Mouse (Mus musculus): ENCODE results near the gene Zcchc12. TPM values are rescaled to one million over a fixed set of nuclear protein-coding genes. Genes with fewer than 3 reads are reported as not detected.
A peak's percentile ranks its signal among the peaks of the same experiment; 100 is the strongest.

The Zcchc12 gene
- not detected in 2 replicates for polyA plus RNA-seq (2011; ENCODE audit: insufficient read depth, insufficient read length, low replicate concordance, missing spikeins)

DNA sequence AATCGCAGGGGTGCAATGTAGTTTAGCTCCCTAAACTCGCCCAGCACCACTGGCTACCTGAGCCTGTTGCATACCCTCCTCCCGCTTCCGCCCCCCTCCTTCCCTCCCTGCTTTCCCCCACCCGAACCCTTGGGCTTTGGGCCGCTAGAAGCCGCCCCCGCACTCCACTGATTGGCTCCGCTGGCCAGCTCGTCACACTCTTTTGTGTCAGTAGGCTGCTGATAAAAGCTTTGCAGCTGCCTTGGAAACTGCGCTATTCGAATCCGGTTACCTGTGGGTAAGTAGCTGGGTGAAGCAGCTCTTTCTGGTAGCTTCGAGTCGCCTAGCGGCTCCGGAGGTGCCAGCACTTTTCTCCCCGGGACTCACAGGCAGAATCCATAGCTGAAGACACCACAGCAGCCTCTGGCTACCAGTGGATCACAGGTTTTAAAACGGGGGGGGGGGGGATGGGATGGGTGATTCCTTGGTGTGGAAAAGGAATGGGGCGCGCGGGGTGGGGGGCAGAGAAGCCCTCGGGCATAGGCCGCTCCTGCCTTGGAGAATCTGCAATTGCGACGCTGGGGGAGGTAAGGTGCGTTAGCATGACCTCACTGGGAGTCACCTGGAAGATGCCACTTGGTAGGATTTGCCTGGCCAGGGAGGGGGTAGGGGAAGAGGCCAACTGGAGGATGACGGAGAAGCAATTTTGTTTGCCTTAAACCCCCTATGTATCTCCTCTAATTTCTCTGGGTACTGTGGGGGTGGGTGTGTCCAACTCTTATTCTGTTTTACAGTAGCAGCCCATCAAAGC is at the start of gene Zcchc12:
TSS of gene Zcchc12 (plus strand) at position 169 of the 790 bp plus-strand sequence.
- TF ChIP-seq POLR2A (IDR thresholded peaks at IDR 0.05; ENCODE audit: borderline replicate concordance, control insufficient read depth, low read depth, low read length), result no peak
- TF ChIP-seq CTCF (IDR thresholded peaks at IDR 0.05; ENCODE audit: control insufficient read depth, insufficient read depth, low read length), result no peak
- Histone ChIP-seq H3K4me3 (replicated peaks; ENCODE audit: control insufficient read depth, low read depth, low read length) (no peak within 1 kb of the TSS), H3K4me1 (ENCODE audit: control insufficient read depth, insufficient read depth, low read length) (no peaks in the 10 kb centered on the region), H3K27ac (ENCODE audit: control insufficient read depth, insufficient read depth, low read depth, low read length, poor library complexity) (no peak within 1 kb of the TSS)
- 20% methylated on average over 26 of the region's 28 CpGs for WGBS

- Histone ChIP-seq H3K4me3 (replicated peaks; ENCODE audit: control insufficient read depth, low read depth, low read length) (no peak overlapping the region), H3K4me1 (ENCODE audit: control insufficient read depth, insufficient read depth, low read length) (no peaks in the 10 kb centered on the region), H3K27ac (ENCODE audit: control insufficient read depth, insufficient read depth, low read depth, low read length, poor library complexity) (no peak overlapping the region)
- 69% methylated on average over 4 of the region's 4 CpGs for WGBS
- TF ChIP-seq CTCF (IDR thresholded peaks at IDR 0.05; ENCODE audit: control insufficient read depth, insufficient read depth, low read length), result no peak
- no peak for TF ChIP-seq POLR2A (IDR thresholded peaks at IDR 0.05; ENCODE audit: borderline replicate concordance, control insufficient read depth, low read depth, low read length)
Measured at GRCm38 (mm10) chrX:36146746-36147145, 49.0 kb upstream of the Zcchc12 start.

DNA sequence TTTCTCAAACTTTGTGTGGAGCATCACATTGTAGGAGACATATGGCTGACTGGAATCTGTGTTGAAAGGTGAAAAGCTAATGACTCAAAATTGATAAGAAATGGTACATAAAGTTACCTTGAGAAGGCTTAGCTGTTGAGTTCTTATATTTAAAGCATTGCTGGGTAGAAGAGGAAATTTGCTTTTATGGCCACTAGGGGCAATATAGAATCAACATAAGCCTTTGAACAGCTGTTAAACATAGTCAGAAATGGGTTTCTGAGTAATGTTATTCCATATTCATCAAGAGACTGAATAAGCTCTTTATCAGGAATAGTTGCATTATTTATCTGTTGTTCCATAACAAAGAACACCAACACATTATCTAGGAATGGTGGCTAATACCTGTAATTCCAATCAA is 45.6 kb upstream of the Zcchc12 start:
- Histone ChIP-seq H3K4me3 (replicated peaks; ENCODE audit: control insufficient read depth, low read depth, low read length) (no peak overlapping the region), H3K27ac (ENCODE audit: control insufficient read depth, insufficient read depth, low read depth, low read length, poor library complexity) (no peak overlapping the region), H3K4me1 (ENCODE audit: control insufficient read depth, insufficient read depth, low read length) (no peaks in the 10 kb centered on the region)
- no peak for TF ChIP-seq CTCF (IDR thresholded peaks at IDR 0.05; ENCODE audit: control insufficient read depth, insufficient read depth, low read length)

- 64% methylated on average over 2 of the region's 2 CpGs for WGBS
- TF ChIP-seq POLR2A (IDR thresholded peaks at IDR 0.05; ENCODE audit: borderline replicate concordance, control insufficient read depth, low read depth, low read length) (no peak), CTCF (IDR thresholded peaks at IDR 0.05; ENCODE audit: control insufficient read depth, insufficient read depth, low read length) (no peak)
- Histone ChIP-seq H3K27ac (ENCODE audit: control insufficient read depth, insufficient read depth, low read depth, low read length, poor library complexity) (no peak overlapping the region), H3K4me1 (ENCODE audit: control insufficient read depth, insufficient read depth, low read length) (no peaks in the 10 kb centered on the region), H3K4me3 (replicated peaks; ENCODE audit: control insufficient read depth, low read depth, low read length) (no peak overlapping the region)
Measured at GRCm38 (mm10) chrX:36156677-36157076, 39.0 kb upstream of the Zcchc12 start.

DNA sequence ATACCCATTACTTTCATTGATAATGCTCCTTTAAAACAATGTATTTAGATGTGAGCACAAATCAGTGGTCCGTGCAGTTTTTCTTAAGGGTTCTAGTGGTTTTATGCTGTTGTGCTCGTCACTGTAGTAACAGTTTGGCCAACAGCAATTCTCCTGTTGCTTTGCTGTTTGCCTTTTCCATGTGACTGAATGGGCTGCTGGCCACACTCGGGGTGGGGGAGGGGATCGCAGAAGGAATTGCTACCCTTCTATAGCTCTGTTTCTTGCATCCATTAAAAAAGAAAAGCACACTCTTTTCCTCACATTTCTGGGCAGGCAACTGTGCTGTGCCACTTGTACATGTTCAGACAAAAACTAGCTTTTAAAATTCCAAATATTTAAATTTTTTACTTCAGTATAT is 34.1 kb upstream of the Zcchc12 start:
- Histone ChIP-seq H3K27ac (ENCODE audit: control insufficient read depth, insufficient read depth, low read depth, low read length, poor library complexity) (no peak overlapping the region), H3K4me1 (ENCODE audit: control insufficient read depth, insufficient read depth, low read length) (no peaks in the 10 kb centered on the region), H3K4me3 (replicated peaks; ENCODE audit: control insufficient read depth, low read depth, low read length) (no peak overlapping the region)
- no peak for TF ChIP-seq CTCF (IDR thresholded peaks at IDR 0.05; ENCODE audit: control insufficient read depth, insufficient read depth, low read length)
- TF ChIP-seq POLR2A (IDR thresholded peaks at IDR 0.05; ENCODE audit: borderline replicate concordance, control insufficient read depth, low read depth, low read length), result no peak
- WGBS, result 46% methylated on average over 4 of the region's 4 CpGs

DNA sequence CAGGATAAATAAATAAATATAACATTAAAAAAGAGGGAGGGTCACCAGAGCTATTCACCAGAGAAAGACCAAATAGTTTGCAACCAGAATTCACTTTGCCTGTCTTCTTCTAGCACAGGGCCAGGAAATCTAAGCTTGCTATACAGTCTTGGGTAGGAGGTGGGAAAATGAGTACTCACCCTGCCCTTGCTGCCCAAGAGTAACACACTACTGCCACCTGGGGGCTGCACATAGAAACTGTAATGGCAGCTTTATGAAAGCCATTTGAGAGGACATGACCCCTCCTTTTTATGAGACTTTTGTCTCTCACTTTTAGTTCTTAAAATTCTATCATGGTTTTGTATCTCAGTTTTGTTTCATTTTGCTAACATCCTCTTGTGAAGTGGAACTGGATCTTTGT is 12.1 kb upstream of the Zcchc12 start:
- Histone ChIP-seq H3K4me3 (replicated peaks; ENCODE audit: control insufficient read depth, low read depth, low read length) (no peak overlapping the region), H3K27ac (ENCODE audit: control insufficient read depth, insufficient read depth, low read depth, low read length, poor library complexity) (no peak overlapping the region), H3K4me1 (ENCODE audit: control insufficient read depth, insufficient read depth, low read length) (no peaks in the 10 kb centered on the region)
- TF ChIP-seq CTCF (IDR thresholded peaks at IDR 0.05; ENCODE audit: control insufficient read depth, insufficient read depth, low read length), result peak; percentile 54
- no peak for TF ChIP-seq POLR2A (IDR thresholded peaks at IDR 0.05; ENCODE audit: borderline replicate concordance, control insufficient read depth, low read depth, low read length)

- WGBS, result 72% methylated on average over 5 of the region's 5 CpGs
- Histone ChIP-seq H3K4me3 (replicated peaks; ENCODE audit: control insufficient read depth, low read depth, low read length) (no peak overlapping the region), H3K4me1 (ENCODE audit: control insufficient read depth, insufficient read depth, low read length) (no peaks in the 10 kb centered on the region), H3K27ac (ENCODE audit: control insufficient read depth, insufficient read depth, low read depth, low read length, poor library complexity) (no peak overlapping the region)
- TF ChIP-seq POLR2A (IDR thresholded peaks at IDR 0.05; ENCODE audit: borderline replicate concordance, control insufficient read depth, low read depth, low read length) (no peak), CTCF (IDR thresholded peaks at IDR 0.05; ENCODE audit: control insufficient read depth, insufficient read depth, low read length) (no peak)
Measured at GRCm38 (mm10) chrX:36186036-36186435, 9.7 kb upstream of the Zcchc12 start.

GRCm38 (mm10) chrX:36186443-36186842 is 9.3 kb upstream of the Zcchc12 start:
- Histone ChIP-seq H3K4me1 (ENCODE audit: control insufficient read depth, insufficient read depth, low read length) (no peaks in the 10 kb centered on the region), H3K27ac (ENCODE audit: control insufficient read depth, insufficient read depth, low read depth, low read length, poor library complexity) (no peak overlapping the region), H3K4me3 (replicated peaks; ENCODE audit: control insufficient read depth, low read depth, low read length) (no peak overlapping the region)
- 70% methylated on average over 6 of the region's 6 CpGs for WGBS
- TF ChIP-seq CTCF (IDR thresholded peaks at IDR 0.05; ENCODE audit: control insufficient read depth, insufficient read depth, low read length) (no peak), POLR2A (IDR thresholded peaks at IDR 0.05; ENCODE audit: borderline replicate concordance, control insufficient read depth, low read depth, low read length) (no peak)

DNA sequence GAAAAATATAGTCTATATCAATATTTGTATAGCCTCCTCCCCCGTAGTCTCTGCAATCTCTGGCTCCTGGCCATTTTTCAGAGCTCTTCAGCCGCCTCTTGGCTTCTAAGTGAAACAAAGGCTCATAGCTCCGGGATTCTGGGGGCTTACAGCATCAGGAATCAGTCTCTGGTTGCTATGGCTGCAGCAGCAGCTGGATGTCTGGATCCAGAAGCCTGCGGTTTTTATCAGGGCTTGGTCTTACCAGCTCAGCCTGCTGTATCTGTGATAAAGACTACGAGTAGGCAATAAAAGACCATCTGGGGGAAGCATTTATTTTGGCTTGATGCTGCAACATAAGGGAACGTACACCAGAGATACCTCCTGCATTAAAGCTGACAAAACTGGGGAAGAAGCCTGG is 1.8 kb upstream of the Zcchc12 start:
- TF ChIP-seq POLR2A (IDR thresholded peaks at IDR 0.05; ENCODE audit: borderline replicate concordance, control insufficient read depth, low read depth, low read length) (no peak), CTCF (IDR thresholded peaks at IDR 0.05; ENCODE audit: control insufficient read depth, insufficient read depth, low read length) (no peak)
- Histone ChIP-seq H3K4me3 (replicated peaks; ENCODE audit: control insufficient read depth, low read depth, low read length) (no peak overlapping the region), H3K27ac (ENCODE audit: control insufficient read depth, insufficient read depth, low read depth, low read length, poor library complexity) (no peak overlapping the region), H3K4me1 (ENCODE audit: control insufficient read depth, insufficient read depth, low read length) (no peaks in the 10 kb centered on the region)
- 59% methylated on average over 6 of the region's 6 CpGs for WGBS
